Mouse (Mus musculus) layer of hippocampus, adult 2 months (tissue): Measurements from ENCODE around the gene Zfp882. TPM values are rescaled to one million over a fixed set of nuclear protein-coding genes. Genes with fewer than 3 reads are reported as not detected.

Experiments used
- DNase-seq, 2 experiments: peaks; one replicate each; pipeline ENCODE4 v3.0.0; 2022; ENCODE audit warnings: low spot score in 2 of 2
- H3K27ac ChIP-seq: fragments of 200-600 bp; 2 replicates; pipeline ENCODE4 v1.8.1; 2022
- H3K4me3 ChIP-seq: fragments of 200-600 bp; 2 replicates; pipeline ENCODE4 v1.8.1; 2022; ENCODE audit warnings: mild to moderate bottlenecking
- CTCF ChIP-seq: fragments of 200-600 bp; conservative IDR thresholded peaks from 2 replicates; pipeline ENCODE4 v1.8.1; 2022; ENCODE audit warnings: antibody characterized with exemption, mild to moderate bottlenecking, moderate library complexity
- total RNA-seq, 2 experiments: library from RNA; stranded (reverse); gene quantifications; 2 replicates each; pipeline ENCODE4 v1.2.3; 2021

Zfp882 gene
- total RNA-seq, 2 experiments from 2014 or later, result 13.0 to 20.6 TPM

- Histone ChIP-seq H3K4me3 (no peak overlapping the region), H3K27ac (no peak overlapping the region)
- no peak for DNase-seq
- TF ChIP-seq CTCF, result no peak
Observed at GRCm38 (mm10) chr8:71964051-71964450, 55.6 kb downstream of the Zfp882 start.

- DNase-seq, result no peak
- Histone ChIP-seq H3K27ac (no peak overlapping the region), H3K4me3 (no peak overlapping the region)
- no peak for TF ChIP-seq CTCF
Observed at GRCm38 (mm10) chr8:71965166-71965565, 56.8 kb downstream of the Zfp882 start.

Other genes starting within 250 kb of the Zfp882 start
- 100 to 1,000 TPM; 263 to 264 TPM for gene Unc13a, start 236.9 kb upstream of the Zfp882 start, total RNA-seq
- 1 to 10 TPM; 5.3 TPM for gene Jak3, start 232.3 kb upstream of the Zfp882 start, total RNA-seq
- 1 to 10 TPM in 1 of 2 experiments, not detected in 1; 2.1 TPM for gene Insl3, start 219.4 kb upstream of the Zfp882 start, total RNA-seq
- gene B3gnt3, start 206.8 kb upstream of the Zfp882 start, total RNA-seq, result under 1 TPM; 0.72 to 0.81 TPM
- gene Fcho1, start 182.9 kb upstream of the Zfp882 start, total RNA-seq, result 100 to 1,000 TPM; 101 to 112 TPM
- gene Zfp709, start 26.6 kb upstream of the Zfp882 start, total RNA-seq, result 10 to 100 TPM; 11.5 to 11.6 TPM
- 10 to 100 TPM; 26.5 to 26.6 TPM for gene Zfp617, start within 50 bp of the Zfp882 start, total RNA-seq
- 10 to 100 TPM; 17.8 to 18.9 TPM for gene Zfp961, start 42.4 kb downstream of the Zfp882 start, total RNA-seq
- gene Cyp4f18, start 101.0 kb downstream of the Zfp882 start, total RNA-seq, result not detected
- gene Olfr372, start 132.6 kb downstream of the Zfp882 start, total RNA-seq, result not detected
- gene Olfr373, start 174.6 kb downstream of the Zfp882 start, total RNA-seq, result not detected
- gene Olfr374, start 198.4 kb downstream of the Zfp882 start, total RNA-seq, result not detected
- gene Tpm4, start 226.4 kb downstream of the Zfp882 start, total RNA-seq, result 10 to 100 TPM; 25.2 to 25.4 TPM